Mouse (Mus musculus) heart, embryonic 11.5 days (tissue): ENCODE data around the gene C1qtnf6. TPM values are rescaled to one million over a fixed set of nuclear protein-coding genes. Genes with fewer than 3 reads are reported as not detected.

Experiments used
- ATAC-seq: fragments of 200-750 bp; cut with Nextera tagmentation; replicated peaks from 2 replicates; pipeline ENCODE4 v1.8.0; 2017; ENCODE audit warnings: moderate library complexity; ENCODE audit not compliant: insufficient number of reproducible peaks, low FRiP score, low TSS enrichment
- H3K27ac ChIP-seq: fragments of 300-500 bp; sonication (generic); 2 replicates; pipeline ENCODE4 v1.5.1; 2014; ENCODE audit warnings: mild to moderate bottlenecking, low read depth, low read length
- H3K27me3 ChIP-seq: fragments of 300-500 bp; sonication (generic); 2 replicates; pipeline ENCODE4 v1.6.1; 2014; ENCODE audit warnings: mild to moderate bottlenecking, low read length, mixed read lengths; ENCODE audit not compliant: control insufficient read depth, insufficient read depth
- H3K36me3 ChIP-seq: fragments of 300-500 bp; sonication (generic); 2 replicates; pipeline ENCODE4 v1.6.1; 2014; ENCODE audit warnings: mild to moderate bottlenecking, low read length, moderate library complexity, mixed read lengths; ENCODE audit not compliant: control insufficient read depth, insufficient read depth
- H3K4me1 ChIP-seq: fragments of 300-500 bp; sonication (generic); 2 replicates; pipeline ENCODE4 v1.6.1; 2014; ENCODE audit warnings: low read length; ENCODE audit not compliant: control insufficient read depth, insufficient read depth
- H3K4me2 ChIP-seq: fragments of 300-500 bp; sonication (generic); 2 replicates; pipeline ENCODE4 v1.6.1; 2014; ENCODE audit warnings: mild to moderate bottlenecking, moderate library complexity
- H3K4me3 ChIP-seq: fragments of 300-500 bp; sonication (generic); 2 replicates; pipeline ENCODE4 v1.5.1; 2014; ENCODE audit warnings: low read depth, low read length
- H3K9ac ChIP-seq: fragments of 300-500 bp; sonication (generic); 2 replicates; pipeline ENCODE4 v1.6.1; 2014; ENCODE audit warnings: mild to moderate bottlenecking, low read depth, low read length, moderate library complexity
- H3K9me3 ChIP-seq: fragments of 300-500 bp; sonication (generic); replicated peaks from 2 replicates; pipeline ENCODE4 v1.6.1; 2016; ENCODE audit warnings: low read length; ENCODE audit not compliant: control insufficient read depth
- WGBS: fragments of 180-500 bp; shearing (Covaris S2); extraction: QIAGEN DNeasy Blood & Tissue Kit; methylation state at CpG from one replicate; pipeline ENCODE4 v1.1.7; 2014; ENCODE audit not compliant: insufficient replicate concordance; 5-methylcytosine and 5-hydroxymethylcytosine counted together
- polyA plus RNA-seq: library from polyadenylated mRNA; unstranded; fragments of >200 nt; fragmentation: Nextera tagmentation; extraction: Ambion mirVana; gene quantifications from 2 replicates; pipeline ENCODE4 v1.2.1, GENCODE M21; 2014

C1qtnf6 gene
- polyA plus RNA-seq, 1 experiment from 2014 or later = 36.3 TPM

DNA sequence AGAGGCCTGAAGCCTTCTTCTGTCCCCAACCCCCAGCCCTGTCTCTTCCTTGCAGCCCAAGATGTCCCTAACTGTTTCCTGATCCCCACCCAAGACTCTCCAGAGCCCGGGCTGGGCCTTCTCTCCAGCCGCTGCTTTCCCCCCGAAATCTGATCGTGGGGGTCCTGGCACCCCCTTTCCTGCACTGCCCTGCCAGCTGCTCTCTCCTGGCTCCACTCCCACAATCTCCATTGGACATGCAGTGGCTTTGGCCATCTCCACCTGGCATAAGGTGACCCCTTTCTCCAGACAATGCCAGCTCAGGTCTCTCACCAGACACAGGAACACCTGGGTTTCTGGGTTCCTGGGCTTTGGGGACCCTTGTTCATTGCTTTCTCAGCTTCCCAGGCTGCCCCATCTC is 53.1 kb downstream of the C1qtnf6 start:
- no peak overlapping the region for H3K4me2 ChIP-seq
- no peak overlapping the region for H3K27ac ChIP-seq
- ATAC-seq = no peak
- WGBS = 78% methylated on average over 4 of the region's 4 CpGs
- no peak overlapping the region for H3K4me3 ChIP-seq
- no peaks in the 10 kb centered on the region for H3K9me3 ChIP-seq
- no peak overlapping the region for H3K9ac ChIP-seq
- no peaks in the 10 kb centered on the region for H3K36me3 ChIP-seq
- no peaks in the 10 kb centered on the region; the same call in 1 of the 2 replicates for H3K4me1 ChIP-seq
- no peaks in the 10 kb centered on the region for H3K27me3 ChIP-seq

DNA sequence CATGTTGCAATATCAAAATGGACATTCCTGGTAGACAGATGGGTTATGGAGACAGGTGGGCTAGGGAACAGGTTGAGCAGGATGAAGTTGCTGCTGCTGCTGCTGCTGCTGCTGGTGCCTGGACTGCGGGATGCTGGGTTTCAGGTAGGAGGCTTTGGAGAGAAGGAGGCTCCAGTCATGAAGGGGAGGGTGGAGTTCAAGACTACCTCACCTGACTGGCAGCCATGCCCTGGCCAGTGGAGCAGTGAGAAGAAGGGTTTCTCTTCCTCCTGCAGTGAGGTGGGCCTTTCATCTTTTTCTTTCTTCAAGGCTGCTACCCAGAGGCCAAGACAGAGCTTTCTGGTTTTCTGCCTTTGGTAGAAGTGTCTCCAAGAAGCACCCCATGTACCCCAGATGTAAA is 54.3 kb downstream of the C1qtnf6 start:
- H3K4me2 ChIP-seq = no peak overlapping the region
- peaks cover 1% of the 10 kb centered on the region; the same call in 1 of the 2 replicates for H3K4me1 ChIP-seq
- ATAC-seq = no peak
- no peak overlapping the region for H3K9ac ChIP-seq
- WGBS = 94% methylated on average over 1 of the region's 1 CpGs
- H3K27ac ChIP-seq = no peak overlapping the region
- no peaks in the 10 kb centered on the region for H3K36me3 ChIP-seq
- no peaks in the 10 kb centered on the region for H3K27me3 ChIP-seq
- H3K4me3 ChIP-seq = no peak overlapping the region
- no peaks in the 10 kb centered on the region for H3K9me3 ChIP-seq

DNA sequence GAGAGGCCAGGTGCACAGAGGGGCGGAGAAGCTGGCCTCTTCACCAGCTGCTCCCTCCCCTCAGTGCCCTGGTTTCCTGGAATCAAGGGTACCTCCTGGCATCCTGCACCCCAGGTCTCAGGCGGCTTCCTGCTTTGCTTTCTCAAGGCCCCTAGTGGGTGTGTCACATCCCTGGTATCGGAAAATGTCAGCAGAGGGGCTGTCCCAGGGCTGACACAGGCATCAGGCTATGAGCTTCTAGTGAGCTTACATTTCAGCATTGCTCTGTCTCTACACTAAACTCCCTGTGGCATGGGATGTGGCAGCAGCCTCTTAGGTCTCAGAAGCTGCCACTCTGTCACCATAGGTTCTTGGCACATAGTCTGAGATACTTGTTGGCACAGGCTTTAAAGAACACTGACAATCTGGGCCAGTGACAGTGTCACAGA is 55.6 kb downstream of the C1qtnf6 start:
- Histone ChIP-seq H3K27ac (no peak overlapping the region), H3K4me1 (peaks cover 8% of the 10 kb centered on the region; the same call in 1 of the 2 replicates), H3K27me3 (no peaks in the 10 kb centered on the region), H3K4me2 (no peak overlapping the region), H3K4me3 (no peak overlapping the region), H3K36me3 (no peaks in the 10 kb centered on the region), H3K9me3 (no peaks in the 10 kb centered on the region), H3K9ac (no peak overlapping the region)
- no peak for ATAC-seq
- 53% methylated on average over 3 of the region's 3 CpGs for WGBS

DNA sequence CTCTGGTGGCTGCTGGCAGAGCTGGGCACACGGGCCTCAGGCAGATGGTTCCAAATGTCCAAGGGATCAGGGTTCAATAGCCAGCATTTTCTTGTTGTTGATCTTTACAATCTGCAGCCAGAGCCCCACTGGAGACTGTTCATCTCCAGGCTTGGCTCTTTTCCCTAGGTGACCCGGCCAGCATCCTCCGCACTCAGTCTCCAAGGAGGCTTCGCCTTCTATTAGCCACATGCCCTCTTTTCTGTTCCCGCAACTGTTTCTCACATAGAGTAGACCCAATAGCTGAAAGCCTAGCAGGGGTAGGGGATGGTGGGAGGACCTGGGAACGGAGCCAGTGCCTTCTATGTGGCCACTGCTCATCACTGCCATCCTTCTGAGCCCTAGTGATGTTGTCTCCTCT is 57.8 kb downstream of the C1qtnf6 start:
- no peak overlapping the region for H3K9ac ChIP-seq

More for the DNA sequence above, 57.8 kb downstream of the C1qtnf6 start:
- H3K4me2 ChIP-seq = no peak overlapping the region
- H3K9me3 ChIP-seq = no peaks in the 10 kb centered on the region
- H3K4me3 ChIP-seq = no peak overlapping the region
- WGBS = 80% methylated on average over 6 of the region's 6 CpGs
- H3K36me3 ChIP-seq = no peaks in the 10 kb centered on the region
- ATAC-seq = no peak
- H3K4me1 ChIP-seq = peaks cover 8% of the 10 kb centered on the region; the same call in 1 of the 2 replicates
- no peaks in the 10 kb centered on the region for H3K27me3 ChIP-seq
- H3K27ac ChIP-seq = no peak overlapping the region

Other genes with a start within 250 kb of the C1qtnf6 start
- 0.80 and 1.00 TPM in 2 replicates for gene Csf2rb2, start 225.7 kb downstream of the C1qtnf6 start, polyA plus RNA-seq
- gene Csf2rb, start 205.7 kb downstream of the C1qtnf6 start, polyA plus RNA-seq = 6.5 and 6.6 TPM in 2 replicates
- gene Tex33, start 135.5 kb downstream of the C1qtnf6 start, polyA plus RNA-seq = not detected in 2 replicates
- 9.6 and 13.5 TPM in 2 replicates for gene Tst, start 125.5 kb downstream of the C1qtnf6 start, polyA plus RNA-seq
- gene Mpst, start 125.0 kb downstream of the C1qtnf6 start, polyA plus RNA-seq = 1.1 and 1.6 TPM in 2 replicates
- 16.8 and 21.3 TPM in 2 replicates for gene Kctd17, start 102.9 kb downstream of the C1qtnf6 start, polyA plus RNA-seq
- gene Tmprss6, start 62.8 kb downstream of the C1qtnf6 start, polyA plus RNA-seq = 0.64 TPM in 1 of 2 replicates, not detected in the other
- not detected in 2 replicates for gene Il2rb, start 36.1 kb downstream of the C1qtnf6 start, polyA plus RNA-seq
- gene Sstr3, start 13.3 kb upstream of the C1qtnf6 start, polyA plus RNA-seq = 0.04 and 0.38 TPM in 2 replicates
- gene Rac2, start 41.4 kb upstream of the C1qtnf6 start, polyA plus RNA-seq = 3.4 and 9.2 TPM in 2 replicates
- gene Cyth4, start 65.6 kb upstream of the C1qtnf6 start, polyA plus RNA-seq = 1.3 and 2.0 TPM in 2 replicates
- gene Elfn2, start 187.4 kb upstream of the C1qtnf6 start, polyA plus RNA-seq = not detected in 2 replicates
- gene Mfng, start 242.1 kb upstream of the C1qtnf6 start, polyA plus RNA-seq = 3.0 and 3.7 TPM in 2 replicates